Mouse (Mus musculus): ENCODE measurements around the gene Mxd1.

Gene Mxd1

DNA sequence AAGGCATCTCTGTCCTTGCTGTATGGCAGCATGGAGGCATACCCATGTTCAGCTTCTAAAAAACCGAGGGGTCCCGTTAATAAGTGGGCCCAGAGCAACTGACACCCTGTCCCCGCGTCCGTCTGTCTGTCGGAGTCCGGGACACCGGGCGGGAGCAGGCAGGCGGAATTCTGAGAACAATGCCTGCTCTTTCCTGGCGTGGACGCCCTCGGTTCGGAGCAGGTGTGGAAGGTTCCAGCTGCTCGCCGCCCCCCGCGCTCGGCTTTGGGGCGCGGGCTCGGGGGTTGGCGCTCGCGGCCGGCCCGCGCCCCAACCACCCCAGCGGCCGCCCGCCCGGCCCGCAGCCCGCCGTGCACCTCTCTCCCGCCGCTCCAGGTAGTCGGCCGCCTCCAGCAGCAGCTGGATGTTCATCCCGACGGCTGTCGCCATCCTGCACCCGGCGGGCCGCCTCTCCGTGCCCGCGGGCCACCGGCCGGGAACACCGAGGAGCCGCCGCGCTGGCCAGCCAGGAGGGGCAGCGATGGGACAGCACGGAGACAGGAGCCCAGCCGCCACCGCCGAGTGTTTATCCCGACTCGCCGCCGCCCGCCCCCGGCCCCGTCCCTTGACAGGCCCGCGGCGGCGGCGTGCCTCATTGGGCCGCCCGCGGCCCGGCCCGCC, at the start of gene Mxd1:
TSS of gene Mxd1 (minus strand) at position 582 of the 660 bp plus-strand sequence.
- no peak for DNase-seq (ENCODE audit: low spot score)

DNA sequence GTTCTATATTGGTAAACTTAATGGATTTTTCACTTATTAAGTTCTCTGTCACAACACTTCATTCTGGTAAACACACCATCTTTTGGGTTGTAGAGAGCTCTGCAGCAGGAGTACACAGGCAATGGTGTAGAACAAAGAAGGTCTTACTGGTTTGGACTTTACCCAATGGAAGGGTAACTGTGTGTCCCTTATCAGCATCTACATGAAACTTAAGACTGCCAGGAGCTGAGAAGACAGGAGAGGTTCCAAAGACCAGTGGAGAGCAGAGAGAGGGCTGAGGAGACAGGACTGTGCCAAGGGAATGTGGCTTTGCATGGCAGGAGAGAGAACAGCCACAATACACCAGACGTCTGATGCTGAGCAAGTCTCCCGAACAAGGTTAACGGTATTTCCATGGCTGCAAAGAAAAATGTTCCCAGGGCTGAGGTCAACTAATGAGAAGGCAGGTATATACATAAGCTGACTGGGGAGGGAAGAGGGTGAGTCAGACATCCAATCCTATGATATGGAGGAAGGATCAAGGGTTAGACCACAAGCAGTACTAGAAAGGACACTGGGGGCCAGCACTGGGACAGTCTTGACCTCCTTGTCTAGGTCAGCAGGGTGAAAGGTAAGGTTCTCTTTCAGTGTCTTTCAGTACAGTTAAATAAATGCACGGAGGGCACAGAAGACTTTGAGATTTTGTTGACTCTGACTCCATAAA, 39.3 kb upstream of the Mxd1 start:
- no peak for DNase-seq (ENCODE audit: low spot score)

DNA sequence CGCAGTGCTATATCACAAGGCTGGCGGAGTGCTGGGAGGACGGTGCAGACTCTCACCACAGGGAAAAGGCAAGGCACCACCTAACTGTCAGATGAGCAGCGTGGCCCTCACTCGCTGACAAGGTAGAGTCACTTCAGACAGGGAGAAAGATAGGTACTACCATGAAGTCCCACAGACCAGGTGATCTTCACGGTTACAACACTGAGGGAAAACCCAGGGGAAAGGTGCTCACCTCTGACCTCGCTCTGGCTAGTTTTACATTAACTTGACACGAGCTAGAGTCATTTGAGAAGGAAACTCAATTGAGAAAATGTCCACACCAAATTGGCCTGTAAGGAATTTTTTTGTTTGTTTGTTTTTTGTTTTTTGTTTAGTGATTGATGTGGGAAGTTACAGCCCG, 33.6 kb upstream of the Mxd1 start:
- no peak for DNase-seq (ENCODE audit: low spot score)

DNA sequence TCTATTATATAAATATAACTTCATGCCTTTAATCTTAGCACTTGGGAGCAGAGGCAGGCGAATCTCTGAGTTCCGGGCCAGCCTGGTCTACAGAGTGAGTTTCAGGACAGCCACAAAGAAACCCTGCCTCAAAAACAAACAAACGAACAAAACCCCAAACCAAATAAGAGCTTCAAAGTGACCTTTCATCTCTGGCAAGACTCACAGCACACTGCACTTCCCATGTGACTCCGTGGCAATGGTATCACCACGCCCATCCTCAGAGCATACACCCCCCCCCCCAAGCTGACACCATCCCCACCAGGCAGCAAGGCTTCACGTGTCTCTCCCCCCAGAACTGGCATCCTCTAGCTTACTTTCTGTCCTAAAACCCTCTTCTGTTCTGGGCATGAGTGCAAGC, 28.9 kb upstream of the Mxd1 start:
- DNase-seq (ENCODE audit: low spot score) = no peak

DNA sequence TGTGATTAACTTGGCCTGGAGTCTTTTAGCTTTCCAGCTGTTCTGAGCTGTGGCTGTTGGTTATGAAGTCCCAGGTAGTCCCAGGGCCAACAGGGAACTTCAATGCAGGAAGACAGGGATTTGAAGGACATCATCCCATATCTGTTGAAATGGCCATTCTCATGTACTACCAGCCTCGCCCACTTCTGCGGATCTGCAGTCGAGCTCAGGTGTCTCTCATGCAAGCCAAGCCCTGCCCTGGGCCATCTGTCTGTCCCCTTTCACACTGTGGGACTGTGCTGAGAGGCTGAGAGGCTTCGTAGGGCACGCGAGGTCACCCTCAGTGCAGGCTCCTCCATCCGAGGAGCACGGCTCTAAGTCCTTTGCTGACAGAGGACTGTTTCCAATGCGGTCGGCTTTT, 27.3 kb upstream of the Mxd1 start:
- no peak for DNase-seq (ENCODE audit: low spot score)

DNA sequence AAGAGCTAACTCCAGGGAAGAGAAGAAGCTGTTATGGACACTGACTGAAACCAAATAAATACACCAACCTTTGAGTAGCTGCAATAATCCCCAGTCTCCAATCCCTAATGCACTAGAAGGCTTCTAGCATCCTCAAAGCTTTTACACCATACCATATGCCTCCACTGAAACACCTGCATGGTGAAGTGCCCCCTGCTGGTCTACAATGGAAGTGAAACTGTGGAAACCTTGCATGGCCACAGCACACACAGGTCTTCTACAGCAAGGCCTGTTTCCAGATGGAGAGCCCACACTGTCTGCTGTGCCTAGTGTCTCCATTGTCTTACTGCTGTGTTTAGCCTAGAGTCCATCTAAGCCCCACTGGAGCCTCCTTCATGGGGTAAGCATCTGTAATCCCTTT, 25.5 kb upstream of the Mxd1 start:
- DNase-seq (ENCODE audit: low spot score) = no peak

DNA sequence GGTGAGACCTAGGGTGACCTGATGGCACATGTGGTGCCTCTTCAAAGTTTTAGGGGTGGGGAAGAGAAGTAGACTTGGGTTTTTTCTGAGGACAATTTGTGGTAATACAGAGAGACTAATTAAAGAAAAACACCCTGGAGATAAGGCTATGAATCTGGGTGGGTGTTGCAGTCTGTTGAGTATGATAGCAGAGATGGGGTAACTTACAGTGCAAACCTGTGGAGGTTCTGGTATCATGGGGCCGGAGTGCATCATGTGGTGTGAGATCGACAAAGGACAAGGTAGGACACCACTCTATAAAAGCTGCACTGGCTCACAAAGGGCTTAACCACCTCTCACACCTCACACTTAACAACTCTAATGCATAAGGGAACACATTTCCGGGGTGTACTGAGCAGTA, 20.7 kb upstream of the Mxd1 start:
- DNase-seq (ENCODE audit: low spot score) = no peak

DNA sequence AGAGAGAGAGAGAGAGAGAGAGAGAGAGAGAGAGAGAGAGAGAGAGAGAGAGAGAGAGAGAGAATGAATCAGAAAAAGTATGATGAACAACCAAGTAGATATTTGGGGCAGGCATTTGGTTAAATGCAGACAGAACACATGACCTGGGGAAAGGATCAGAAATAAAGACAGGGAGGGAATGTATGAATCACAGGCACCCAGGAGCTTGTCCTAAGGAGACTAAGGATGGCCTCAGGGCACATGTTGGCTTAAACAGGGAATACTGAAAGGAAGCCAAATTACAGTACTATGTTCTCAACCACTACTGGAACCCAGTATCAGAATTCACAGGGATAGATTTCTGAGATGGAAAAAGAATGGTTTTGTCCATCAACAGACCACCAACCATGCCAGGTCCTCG, 18.0 kb upstream of the Mxd1 start:
- no peak for DNase-seq (ENCODE audit: low spot score)

DNA sequence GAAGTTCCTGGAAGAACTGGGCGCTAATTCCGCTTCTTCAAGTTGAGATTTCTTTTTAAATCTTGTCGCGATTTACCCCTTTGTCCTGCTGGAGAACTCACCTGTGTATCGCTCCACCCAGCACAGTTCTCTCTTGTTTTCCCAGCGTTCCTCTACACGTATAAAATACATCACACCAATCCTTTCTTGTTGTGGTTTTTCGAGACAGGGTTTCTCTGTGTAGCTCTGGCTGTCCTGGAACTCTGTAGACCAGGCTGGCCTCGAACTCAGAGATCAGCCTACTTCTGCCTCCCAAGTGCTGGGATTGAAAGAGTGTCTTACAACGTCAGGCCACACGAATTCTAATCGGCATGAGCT, 15.7 kb upstream of the Mxd1 start:
- DNase-seq (ENCODE audit: low spot score) = no peak

DNA sequence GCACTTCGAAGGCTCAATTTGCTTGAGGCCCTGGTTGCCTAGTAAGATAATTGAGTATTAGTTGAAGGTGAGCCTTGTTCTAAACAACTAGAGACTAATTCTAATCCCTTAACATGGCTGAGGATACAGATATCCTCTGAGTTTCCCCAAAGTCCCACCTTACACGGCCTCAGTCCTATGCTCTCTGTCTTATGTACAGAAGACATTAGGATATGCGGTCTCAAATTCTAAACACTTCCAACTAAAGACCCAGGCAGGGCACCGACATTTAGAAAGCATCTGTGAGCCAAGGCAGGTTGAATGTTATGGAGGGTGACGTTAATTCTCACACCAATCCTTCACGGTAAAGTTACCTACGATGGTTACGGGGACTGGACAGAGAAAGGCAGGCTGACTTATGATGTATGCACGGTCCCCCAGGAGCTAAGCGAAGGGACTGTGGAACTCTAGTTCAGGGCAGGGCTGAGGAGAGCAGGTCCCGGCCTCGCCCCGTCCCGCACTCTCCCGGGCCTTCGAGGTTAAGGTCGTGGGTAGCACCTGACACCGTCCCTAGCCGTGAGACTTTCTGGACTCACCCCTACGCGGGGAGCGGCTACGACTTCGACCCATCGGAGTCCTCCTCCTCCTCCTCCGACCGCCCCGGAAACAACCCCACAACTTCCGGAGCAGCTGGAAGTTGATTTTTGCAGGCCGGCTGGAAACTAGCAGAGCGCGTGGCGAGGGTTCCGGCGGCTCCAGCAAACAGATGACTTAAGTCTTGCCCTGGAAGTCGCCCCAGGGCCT, 15.1 kb upstream of the Mxd1 start, which contains the start of gene Snrnp27:
TSS of gene Snrnp27 (minus strand) at position 651 of the 783 bp plus-strand sequence.
- peak; percentile 86 for DNase-seq (ENCODE audit: low spot score)

DNA sequence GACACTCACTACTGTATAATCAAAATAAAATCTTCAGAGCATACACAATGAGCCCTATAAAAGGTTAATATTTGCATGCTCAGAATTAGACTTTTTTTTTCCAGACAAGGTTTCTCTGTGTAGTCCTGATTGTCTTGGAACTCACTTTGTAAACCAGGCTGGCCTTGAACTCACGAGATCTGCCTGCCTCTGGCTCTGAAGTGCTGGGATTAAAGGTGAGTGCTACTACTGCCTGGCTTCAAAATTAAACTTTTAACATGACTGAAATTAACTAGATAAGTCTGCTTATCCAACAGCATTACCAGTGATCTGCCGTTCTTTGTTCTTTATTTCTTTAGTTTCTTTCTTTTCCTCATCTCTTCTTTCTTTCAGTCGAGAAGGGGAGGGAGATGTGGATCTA, 12.3 kb upstream of the Mxd1 start:
- no peak for DNase-seq (ENCODE audit: low spot score)

DNA sequence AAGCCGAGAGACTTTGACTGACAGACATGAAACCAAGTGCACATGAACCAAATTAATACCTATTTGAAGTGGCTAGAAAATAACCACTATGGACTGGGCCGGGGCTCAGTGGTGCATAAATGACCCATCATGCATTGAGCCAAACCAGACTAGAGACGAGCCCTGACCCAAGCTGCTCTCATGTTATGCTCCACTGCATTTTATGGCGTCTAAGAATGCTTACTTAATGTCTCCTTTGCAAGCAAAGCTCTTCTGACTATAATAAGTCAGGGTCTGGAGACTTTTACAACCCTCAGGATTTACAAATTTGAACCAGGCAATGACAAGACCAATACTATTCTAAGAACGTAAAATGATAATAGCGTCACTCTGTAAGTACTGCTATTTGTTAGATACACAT, 9.4 kb upstream of the Mxd1 start:
- no peak for DNase-seq (ENCODE audit: low spot score)

DNA sequence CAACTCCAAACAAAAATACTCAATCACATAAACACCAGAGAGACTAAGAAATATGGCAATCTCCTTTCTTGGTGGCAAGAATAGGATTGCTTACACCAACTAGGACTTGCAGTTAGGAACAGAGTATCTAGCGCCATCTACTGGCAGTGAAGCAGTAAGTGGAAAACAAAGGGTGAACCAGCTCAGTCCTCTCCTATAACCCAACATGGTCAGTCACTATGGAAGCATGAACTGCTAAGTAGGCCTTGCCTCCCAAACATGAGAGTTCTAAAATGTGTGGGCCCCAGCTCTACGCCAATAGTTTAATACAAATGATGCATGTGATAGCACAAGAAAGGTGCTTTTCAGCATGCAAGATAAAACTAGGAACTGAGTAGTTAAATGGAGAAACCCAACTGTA, 1.9 kb upstream of the Mxd1 start:
- DNase-seq (ENCODE audit: low spot score) = no peak

DNA sequence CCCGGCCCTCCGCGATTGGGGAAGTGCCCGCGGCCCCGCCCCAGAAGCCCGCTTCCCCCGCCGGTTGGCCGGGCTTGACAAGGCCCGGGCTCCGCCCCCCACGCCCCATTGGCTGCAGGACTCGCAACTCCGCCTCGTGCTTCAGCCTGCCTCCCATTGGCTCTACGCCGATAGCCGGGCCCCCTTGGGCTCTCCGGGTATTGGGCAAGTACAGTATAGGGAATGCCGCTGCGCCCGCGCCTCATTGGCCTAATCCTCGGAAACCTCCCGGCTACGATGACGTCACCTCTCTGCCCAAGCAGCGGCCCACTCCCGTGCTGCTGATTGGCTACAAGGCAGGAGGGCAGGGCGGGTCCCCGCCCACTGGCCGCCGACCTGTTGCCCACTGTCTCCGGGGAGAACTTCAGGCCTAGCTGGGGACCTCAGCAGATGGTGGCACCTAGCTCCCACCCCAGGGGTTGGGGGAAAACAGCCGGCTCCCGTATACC, 323 bp upstream of the Mxd1 start:
- DNase-seq (ENCODE audit: low spot score) = peak; percentile 98

DNA sequence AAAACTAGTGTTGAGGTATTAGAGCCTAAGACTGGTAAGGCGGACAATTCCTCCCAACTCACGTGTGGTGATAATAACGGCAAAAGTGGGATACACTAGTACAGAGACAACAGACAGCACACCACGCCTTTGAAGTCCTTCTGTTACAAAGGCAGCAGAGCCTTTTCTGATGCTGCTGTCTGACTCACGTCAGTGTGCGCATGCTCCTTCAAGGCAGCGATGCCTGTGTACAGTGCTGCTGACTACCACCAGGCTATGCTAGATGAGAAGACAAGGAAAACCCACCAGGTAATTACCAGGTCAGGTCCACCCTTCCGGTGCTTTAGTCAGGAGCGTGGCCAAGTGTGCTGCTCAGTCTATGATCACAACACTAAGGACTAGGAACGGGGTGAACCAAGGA, 1.9 kb downstream of the Mxd1 start:
- DNase-seq (ENCODE audit: low spot score) = no peak

DNA sequence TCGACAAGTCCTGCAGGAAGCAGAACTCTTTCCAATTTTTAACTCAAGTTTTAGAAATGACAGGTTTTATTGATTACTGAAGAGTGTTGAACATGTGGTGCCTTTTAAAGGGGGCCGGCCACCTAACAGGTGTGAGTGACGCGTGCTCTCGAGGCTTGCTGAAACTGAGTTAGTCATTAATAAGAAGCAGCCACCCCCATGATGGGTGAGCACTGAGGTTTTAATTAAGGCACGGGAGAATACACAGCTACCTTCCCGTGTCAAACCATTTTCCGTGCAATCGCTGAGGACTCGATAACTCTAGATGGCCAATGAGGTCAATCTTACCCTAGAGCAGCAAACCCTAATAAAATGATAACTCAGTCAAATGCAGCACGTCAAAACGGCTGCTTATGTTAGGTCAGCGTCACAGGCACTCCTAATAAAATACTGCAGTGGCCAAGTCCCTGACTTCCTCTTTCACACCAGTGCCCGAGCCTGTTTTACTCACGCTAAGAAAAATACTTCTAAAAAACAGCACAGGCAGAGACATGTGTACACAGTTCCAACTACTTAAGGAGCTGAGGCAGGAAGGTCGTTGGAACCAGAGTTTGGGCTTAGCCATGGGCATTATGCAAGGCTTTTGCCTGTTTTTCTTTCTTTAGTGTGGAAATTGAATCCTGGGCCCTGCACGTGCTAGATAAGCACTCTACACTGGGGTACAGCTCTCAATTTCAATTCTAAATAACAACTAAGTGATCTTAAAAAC, 3.2 kb downstream of the Mxd1 start:
- DNase-seq (ENCODE audit: low spot score) = no peak

DNA sequence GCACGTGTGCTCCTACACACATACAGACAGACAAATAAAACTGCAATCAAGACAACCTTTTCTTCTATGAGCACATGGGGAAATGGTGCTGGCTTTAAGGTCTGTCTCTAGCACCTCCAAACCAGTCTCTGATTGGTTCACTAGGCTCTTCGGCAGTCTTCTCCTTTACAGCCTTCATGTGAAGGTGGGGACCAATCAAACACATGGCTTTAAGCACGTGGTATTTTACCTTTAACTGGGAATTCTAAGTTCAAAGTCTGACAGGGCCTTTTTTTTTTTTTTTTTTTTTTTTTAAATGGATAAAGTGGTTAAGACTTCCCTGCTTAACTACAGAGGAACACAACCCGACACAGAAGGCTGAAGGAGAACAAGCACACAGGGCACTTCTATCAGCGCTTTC, 3.9 kb downstream of the Mxd1 start:
- no peak for DNase-seq (ENCODE audit: low spot score)

DNA sequence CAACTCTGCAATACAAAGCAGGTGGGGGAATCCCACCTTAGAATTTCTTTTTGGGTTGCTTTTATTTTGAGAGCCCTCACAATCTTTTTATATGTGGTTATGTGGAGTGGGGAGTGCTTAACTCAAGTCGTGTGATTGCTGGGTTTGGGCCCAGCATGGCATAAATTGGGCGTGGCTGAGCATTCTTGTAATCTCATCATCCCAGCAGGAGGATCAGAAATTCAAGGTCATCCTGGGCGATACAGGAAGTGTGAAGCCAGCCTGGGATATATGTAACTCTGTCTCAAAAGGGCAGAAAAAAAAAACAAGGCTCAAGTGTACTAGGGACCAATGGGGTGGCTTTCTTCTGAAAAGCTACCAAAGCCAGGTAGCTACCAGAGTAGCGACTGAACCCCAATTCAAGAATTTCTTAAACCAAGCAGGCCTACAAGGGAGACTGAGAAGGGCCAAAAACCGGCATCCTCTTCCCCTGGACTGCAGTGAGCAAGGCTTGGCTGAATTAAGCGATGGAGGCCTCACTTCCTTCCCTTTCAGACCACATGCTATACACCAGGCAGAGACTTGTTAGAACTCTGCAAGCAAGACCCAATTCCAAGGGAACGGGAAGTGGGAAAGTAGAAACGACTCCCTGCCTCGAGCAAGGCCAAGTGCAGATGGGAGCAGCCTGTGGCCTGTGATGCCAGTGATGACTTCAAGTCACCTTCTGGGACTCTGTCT, 8.6 kb downstream of the Mxd1 start:
- no peak for DNase-seq (ENCODE audit: low spot score)

DNA sequence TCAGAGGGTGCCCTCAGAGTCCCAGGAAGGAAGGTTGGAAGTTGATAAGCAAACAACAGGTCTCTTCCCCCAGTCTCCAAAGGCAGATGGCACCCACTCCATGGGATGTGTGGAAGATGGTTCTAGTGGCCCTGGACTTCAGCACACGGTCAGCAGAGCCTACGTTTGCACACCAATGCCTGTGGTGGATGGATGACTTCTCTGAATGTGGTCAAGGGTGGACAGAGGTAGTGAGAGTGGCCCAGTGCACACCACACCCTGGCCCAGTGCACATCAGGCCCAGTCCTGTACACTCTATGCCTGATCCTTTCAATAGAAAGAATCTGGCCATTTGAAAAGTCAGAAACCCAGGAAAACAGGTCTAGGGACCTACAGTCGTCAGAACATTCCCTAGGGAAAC, 10.5 kb downstream of the Mxd1 start:
- no peak for DNase-seq (ENCODE audit: low spot score)

DNA sequence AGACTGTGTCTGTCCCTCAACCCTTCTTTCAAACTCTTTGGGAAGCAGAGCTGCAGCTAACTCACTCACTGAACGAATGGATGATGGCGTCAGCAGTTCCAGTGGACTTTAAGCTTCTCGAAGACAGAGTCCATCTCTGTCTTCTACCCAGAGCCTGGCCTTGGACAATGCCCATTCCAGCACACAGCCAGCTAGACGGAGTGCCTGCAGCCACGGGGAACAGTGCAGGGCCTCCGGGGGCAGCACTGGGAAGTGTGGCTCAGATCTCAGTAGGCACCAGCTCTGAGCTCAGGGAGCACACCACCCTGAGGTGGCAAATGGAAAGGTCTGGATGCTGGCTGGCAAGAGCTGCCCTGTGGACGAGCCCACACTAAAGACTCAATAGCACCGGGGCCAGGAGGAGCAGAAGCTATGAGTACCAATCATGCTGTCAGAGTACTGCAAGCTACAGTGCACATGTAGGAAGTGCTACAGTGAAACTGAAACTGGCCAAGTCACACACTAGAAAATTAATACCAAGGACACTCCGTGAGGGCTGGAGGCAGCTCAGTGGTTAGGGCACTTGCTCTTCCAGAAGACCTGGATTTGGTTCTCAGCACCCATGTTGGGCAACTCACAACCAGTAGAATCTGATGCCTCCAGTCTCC, 14.6 kb downstream of the Mxd1 start:
- DNase-seq (ENCODE audit: low spot score) = no peak

DNA sequence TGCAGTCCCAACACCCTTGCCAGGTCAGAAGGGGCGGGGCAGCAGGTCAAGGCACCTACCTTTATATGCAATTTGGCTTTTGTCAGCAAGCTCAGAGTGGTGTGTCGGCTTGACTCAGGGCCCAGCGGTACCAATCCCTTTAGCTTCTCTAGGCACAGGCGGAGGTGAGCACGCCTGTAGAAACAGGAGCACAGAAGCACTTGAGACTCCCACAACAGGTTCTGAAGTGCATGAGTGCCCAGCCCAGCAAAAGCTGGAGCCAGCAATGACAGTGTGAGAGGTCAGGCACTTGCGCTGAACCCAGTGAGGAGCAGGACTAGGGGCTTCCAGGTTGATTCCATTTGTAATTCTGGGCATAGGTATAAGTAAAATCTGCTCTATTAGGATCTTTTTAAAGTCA, 15.9 kb downstream of the Mxd1 start:
- DNase-seq (ENCODE audit: low spot score) = no peak
